Mouse (Mus musculus): ENCODE measurements around the gene Abt1.

The Abt1 gene

DNA sequence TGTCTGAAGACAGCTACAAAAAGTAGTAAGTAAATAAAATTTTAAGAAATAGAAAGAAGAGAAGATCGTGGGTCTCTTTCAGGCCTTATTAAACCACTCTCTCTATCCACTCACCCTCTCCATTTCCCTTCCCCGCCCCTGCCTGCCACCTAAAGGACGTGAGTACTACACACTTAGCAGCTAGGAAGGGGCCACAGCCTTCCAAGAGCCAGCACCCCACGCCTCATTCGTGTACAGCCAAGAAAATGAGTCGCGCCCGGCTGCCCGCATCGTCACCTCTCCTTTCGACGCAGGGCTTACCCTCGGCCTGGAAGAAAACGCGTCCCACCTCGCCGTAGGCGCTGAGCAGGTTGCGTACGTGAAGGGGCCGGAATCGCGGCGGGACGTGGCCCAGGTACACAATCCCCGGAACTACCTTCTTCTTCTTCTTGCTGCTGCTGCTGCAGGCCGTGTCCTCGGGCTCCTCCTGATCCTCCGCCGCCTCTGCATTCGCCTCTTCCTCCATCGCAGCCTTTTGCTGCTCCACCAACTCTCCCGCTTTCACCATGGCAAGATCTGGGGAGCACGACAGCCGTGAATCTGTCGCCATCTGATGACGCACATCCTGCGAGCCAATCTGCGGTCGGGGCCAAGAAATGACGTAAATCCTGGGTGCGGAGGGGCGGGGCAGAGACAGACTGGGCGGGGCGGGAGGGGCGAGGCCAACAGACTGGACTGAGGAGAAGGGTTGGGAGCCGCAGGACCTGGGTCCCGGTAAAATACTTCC is at the start of gene Abt1:
Gene Abt1, minus strand, starts transcription at position 581 of the 766 bp plus-strand sequence.
- peak; percentile 95 for DNase-seq (ENCODE audit: low read depth, low spot score)

DNA sequence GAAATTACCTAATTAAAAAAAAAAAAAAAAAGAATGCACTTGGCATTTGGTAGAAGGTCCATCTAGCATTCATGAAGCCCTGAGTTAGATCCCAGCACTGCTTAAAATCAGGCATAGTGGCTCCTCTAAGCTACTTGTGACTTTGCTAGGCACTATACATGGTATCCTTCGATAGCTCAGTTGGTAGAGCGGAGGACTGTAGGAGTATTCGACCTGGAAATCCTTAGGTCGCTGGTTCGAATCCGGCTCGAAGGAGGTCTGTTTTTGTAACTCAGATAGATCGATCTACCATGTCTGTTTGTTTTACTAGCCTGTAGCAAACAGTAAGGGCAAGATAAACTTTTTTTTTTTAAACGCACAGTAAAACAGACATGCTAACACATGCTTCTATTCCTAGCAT is 43.2 kb upstream of the Abt1 start:
- peak; percentile 94 for DNase-seq (ENCODE audit: low read depth, low spot score)

GRCm38 (mm10) chr13:23466306-23466705 is 42.6 kb upstream of the Abt1 start:
- peak; percentile 60 for DNase-seq (ENCODE audit: low read depth, low spot score)

DNA sequence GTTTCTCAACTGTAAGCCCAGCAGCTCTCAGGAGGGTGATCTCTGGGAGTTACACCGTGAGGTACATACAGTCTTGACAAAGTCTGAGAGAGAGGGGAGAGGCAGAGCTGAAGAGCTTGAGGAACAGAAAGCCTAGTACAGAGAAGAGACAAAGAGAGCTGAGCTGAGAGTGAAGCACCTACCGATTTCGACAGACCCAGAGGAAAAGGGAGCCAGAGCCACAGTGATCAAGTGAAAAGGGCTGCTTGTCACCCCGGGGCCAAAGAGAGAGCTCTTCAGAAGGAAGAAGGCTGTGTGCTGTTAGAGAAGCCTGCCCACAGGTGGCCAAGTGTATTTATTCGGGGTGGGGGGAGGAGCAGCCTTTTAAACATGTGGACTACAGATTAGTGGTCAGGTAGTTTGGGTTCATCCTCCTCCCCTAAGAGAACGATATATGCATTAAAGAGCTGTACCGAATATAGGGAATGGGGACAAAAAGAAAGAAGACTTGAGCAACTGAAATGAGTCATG is 42.0 kb upstream of the Abt1 start, which contains the start of gene Btn1a1:
Gene Btn1a1, minus strand, starts transcription at position 302 of the 510 bp plus-strand sequence.
- peak; percentile 47 for DNase-seq (ENCODE audit: low read depth, low spot score)

DNA sequence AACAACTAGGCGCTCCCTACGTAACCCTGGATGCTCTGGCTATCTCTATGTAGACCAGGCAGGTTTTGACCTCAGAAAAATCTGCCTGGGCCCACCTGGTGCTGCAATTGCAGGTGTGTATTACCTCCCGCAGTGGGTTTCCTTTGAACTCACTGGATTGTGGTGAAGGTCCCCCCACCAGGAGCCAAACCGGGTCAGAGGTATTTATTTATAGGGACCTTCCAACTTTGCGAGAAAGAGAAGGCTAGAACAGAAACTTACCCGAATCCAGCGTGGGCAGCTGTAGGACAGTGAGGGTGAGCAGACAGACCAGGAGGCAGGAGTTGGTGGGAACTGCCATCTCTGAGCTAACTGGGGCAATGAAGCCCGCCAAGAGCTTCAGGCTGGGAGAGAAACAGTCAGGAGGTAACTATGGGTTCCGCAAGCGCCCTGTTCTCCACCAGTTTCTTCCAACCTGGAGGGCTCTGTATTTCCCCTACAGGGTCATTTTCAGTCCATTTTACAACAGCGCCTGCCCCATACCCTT is 41.2 kb upstream of the Abt1 start:
- DNase-seq (ENCODE audit: low read depth, low spot score), result no peak

DNA sequence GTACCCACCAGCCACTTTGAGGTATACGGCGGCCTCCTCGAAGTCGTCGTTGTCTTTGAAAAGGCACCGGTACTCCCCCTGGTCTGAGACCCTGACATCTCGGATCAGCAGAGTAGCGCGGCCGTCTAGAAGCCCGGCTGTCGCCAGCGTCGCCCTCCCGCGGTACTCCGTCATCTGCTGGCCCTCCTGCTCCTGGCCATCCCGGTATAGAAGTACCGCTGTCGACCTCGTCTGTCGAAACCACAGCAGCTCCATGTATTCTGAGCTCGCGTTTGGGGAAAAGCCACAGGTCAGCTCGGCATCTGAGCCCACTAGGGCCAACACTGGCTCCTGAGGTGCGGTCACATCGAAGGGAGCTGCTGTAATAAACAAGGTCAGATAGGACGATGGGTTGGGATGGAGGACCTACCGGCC is 40.6 kb upstream of the Abt1 start:
- peak; percentile 26 for DNase-seq (ENCODE audit: low read depth, low spot score)

DNA sequence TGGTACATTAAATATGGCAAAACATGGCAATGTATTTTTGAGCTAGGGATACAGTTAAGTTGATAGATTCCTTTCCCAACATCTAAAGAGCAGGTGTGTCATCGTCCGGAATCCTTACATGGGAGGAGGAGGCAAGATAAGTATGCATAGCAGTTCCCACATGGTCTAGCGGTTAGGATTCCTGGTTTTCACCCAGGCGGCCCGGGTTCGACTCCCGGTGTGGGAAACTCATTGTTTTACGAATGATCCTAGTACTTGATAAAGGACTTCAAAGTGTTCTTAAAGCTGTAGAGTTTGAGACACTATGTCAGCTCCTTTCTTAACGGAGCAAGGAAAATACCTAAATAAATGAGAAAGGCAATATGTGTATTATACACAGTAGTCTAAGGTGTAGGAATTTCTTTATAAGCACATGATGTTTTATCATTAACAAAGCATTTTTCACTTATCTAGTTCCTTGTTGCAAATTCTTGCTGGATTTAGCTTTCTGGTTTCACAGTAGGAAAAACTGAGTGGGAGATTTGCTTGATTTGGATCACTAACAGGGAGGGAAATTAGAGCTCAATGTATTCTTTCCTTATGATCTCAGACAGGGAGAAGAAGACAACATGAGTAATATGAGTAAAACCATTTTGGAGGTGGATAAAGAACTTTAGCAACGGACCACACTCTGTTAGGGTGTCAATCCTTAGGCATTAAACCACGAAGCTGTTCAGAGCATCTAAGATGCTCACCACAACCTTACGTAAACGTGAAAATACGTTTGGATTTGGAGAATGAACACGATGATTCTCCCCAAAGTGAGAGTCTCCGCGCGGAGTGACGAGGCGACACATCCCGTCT is 39.9 kb upstream of the Abt1 start:
- peak; percentile 93 for DNase-seq (ENCODE audit: low read depth, low spot score)

DNA sequence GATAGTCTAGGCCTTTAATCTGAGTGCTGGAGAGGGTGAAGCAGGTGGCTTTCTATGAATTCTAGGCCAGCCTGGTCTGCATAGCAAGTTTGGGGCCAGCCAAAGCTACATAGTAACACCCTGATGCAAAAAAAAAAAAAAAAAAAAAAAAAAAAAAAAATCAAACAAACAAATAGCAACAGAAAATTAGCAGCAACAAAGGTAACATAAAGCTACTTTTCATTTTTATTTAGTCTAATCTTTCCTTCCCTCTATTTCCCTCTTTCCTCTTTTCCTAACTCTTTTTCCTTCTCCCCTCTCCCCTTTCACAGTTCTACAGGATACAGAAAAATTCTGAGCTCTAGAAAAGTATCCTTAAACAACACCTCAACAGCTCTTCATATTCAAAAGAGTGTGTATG is 39.0 kb upstream of the Abt1 start:
- DNase-seq (ENCODE audit: low read depth, low spot score), result no peak

- DNase-seq (ENCODE audit: low read depth, low spot score), result no peak
These were observed 38.4 kb upstream of the Abt1 start for GRCm38 (mm10) chr13:23462063-23462462.

GRCm38 (mm10) chr13:23459264-23459846 is 35.7 kb upstream of the Abt1 start:
- DNase-seq (ENCODE audit: low read depth, low spot score), result no peak

DNA sequence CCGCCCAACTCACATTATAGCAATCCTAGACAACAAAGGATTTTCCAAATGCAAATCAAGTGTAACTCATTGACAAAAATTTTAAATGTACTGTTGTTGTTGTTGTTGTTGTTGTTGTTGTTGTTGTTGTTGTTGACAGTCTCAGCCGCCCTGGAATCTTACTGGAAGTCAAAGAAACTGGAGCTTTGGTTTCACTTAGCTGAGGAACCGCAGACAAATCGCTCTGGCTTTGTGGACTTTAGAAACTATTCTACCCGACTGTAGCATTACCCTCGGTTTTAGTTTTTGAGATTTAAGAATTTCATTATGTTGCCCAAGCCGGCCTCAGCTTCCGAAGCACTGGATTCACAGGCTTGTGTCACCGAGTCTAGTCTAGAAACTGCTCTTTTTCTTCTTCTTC is 30.3 kb upstream of the Abt1 start:
- DNase-seq (ENCODE audit: low read depth, low spot score), result peak; percentile 58

GRCm38 (mm10) chr13:23453362-23453862 is 29.7 kb upstream of the Abt1 start:
- DNase-seq (ENCODE audit: low read depth, low spot score), result peak; percentile 87

GRCm38 (mm10) chr13:23450398-23450797 is 26.7 kb upstream of the Abt1 start:
- DNase-seq (ENCODE audit: low read depth, low spot score), result peak; percentile 96

DNA sequence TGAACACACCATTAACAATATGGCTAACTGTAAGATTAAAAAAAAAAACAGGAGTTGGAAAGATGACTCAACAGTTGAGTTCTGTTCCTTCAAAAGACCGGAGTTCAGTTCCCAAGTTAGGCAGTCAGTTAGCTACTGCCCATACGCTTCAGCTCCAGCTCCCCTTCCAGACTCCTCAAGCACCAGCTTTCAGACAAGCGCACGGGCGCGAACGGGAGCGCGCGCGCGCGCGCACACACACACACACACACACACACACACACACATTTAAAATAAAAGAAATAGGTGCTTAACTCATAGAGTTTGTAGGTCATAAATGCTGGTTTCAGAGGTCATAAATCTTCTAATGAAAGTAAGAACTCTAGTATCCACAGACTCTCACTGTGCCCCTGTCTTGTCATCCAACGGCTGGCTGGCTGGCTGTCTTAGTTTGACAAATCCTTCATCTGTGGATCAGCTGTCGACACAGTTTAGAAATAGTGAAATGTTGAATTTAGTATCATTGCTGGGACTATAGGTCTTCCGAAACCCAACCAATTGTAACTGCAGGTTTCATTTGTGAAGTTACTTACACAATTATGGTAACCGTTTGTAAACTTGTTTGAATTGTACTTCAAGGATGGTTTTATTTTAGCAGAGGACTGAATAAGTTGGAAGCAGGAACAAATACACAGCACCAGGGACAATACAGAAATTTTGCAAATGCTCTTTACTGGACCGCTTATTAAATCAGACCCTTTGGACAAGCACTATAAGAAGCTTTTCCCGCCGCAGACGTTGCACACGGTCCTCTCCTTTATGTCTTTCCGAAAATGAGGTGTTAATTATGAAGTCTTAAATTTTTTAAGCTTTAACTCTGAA is 25.8 kb upstream of the Abt1 start:
- peak; percentile 92 for DNase-seq (ENCODE audit: low read depth, low spot score)

DNA sequence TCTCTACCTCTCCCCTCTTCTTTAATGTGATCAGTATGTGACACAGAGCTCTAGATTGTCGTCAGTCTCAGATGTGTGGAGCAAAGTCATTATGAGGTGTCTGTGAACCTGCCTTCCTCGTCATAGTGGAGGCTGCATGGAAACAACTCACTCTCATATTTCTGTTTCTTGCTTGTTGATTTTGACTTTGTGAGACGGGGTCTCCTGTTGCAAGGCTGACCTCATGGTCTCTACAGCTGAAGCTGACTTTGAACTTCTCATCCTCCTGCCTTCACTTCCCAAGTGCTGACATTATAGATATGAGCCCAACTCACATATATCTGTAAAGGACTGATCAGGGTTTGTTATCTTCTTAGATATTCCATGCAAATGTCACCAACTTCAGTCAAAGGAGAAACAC is 25.1 kb upstream of the Abt1 start:
- DNase-seq (ENCODE audit: low read depth, low spot score), result no peak

DNA sequence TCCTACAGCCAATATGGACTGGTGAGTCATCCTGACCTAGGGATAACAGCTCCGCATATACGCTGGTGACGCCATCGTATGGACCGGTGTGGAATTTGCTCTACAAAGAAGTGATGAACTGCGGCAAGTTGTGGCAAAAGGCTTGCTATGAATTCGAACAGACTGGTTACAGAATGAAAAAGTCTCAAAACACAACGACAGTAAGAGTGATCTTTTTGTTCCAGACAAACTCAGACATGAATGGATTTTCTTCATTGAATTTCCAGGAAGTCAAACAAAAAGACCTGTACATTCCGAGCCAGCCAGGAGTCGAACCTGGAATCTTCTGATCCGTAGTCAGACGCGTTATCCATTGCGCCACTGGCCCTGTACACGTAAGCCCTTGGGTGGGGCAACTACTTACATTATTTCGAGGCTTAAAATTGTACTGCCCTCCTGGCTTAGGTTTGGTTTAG is 22.9 kb upstream of the Abt1 start:
- peak; percentile 87 for DNase-seq (ENCODE audit: low read depth, low spot score)

GRCm38 (mm10) chr13:23445561-23446320 is 22.1 kb upstream of the Abt1 start:
- DNase-seq (ENCODE audit: low read depth, low spot score), result peak; percentile 88

- peak; percentile 29 for DNase-seq (ENCODE audit: low read depth, low spot score)
These were observed 21.5 kb upstream of the Abt1 start for GRCm38 (mm10) chr13:23445156-23445555.

GRCm38 (mm10) chr13:23444451-23444850 is 20.8 kb upstream of the Abt1 start:
- DNase-seq (ENCODE audit: low read depth, low spot score), result no peak

DNA sequence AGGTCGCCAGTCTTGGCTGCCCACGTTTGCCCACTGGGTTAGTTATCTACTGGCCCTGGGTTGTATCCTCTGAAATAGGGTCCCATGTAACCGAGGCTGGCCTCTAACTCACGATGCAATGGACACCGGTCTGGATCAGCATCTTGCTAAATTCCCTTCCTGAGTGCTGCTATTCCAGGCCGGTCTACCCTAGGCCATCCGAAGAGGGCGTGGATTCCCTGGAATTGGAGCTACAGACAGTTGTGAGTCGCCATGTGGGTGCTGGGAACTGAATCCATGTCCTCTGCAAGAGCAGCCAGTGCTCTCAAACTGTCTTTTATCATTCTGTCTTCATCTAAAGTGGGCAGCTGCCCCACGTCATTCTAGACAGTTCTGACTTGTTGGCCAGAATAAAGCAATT is 16.2 kb upstream of the Abt1 start:
- DNase-seq (ENCODE audit: low read depth, low spot score), result no peak

Data from 3T3-L1 (cell line).